Mouse (Mus musculus): ENCODE results near the gene Rhbdd1. TPM values are rescaled to one million over a fixed set of nuclear protein-coding genes. Genes with fewer than 3 reads are reported as not detected.

Gene Rhbdd1
- polyA plus RNA-seq, 1 experiment, result 10.7 TPM

GRCm38 (mm10) chr1:82283901-82284301 is 32.4 kb upstream of the Rhbdd1 start:
- Histone ChIP-seq H3K27me3 (ENCODE audit: control insufficient read depth, insufficient read depth, low read length) (no peaks in the 10 kb centered on the region), H3K27ac (ENCODE audit: insufficient read depth, low read length) (peak overlapping the region; percentile 90), H3K4me1 (ENCODE audit: control insufficient read depth, insufficient read depth, low read length) (peaks cover 24% of the 10 kb centered on the region), H3K4me3 (replicated peaks; ENCODE audit: insufficient read depth, low read depth, low read length) (peak overlapping the region; percentile 87)
- peak; percentile 46 to 48 for DNase-seq
- WGBS, result 14% methylated on average over 1 of the region's 1 CpGs
- TF ChIP-seq POLR2A (IDR thresholded peaks at IDR 0.05; ENCODE audit: borderline replicate concordance, insufficient read depth, low read length) (no peak), CTCF (IDR thresholded peaks at IDR 0.05; ENCODE audit: borderline replicate concordance, insufficient read depth, low read depth, low read length) (no peak)

- TF ChIP-seq CTCF (IDR thresholded peaks at IDR 0.05; ENCODE audit: borderline replicate concordance, insufficient read depth, low read depth, low read length) (no peak), POLR2A (IDR thresholded peaks at IDR 0.05; ENCODE audit: borderline replicate concordance, insufficient read depth, low read length) (no peak)
- Histone ChIP-seq H3K4me1 (ENCODE audit: control insufficient read depth, insufficient read depth, low read length) (peaks cover 29% of the 10 kb centered on the region), H3K4me3 (replicated peaks; ENCODE audit: insufficient read depth, low read depth, low read length) (peak overlapping the region; percentile 87), H3K27ac (ENCODE audit: insufficient read depth, low read length) (peak overlapping the region; percentile 90; the same call in 1 of the 2 replicates), H3K27me3 (ENCODE audit: control insufficient read depth, insufficient read depth, low read length) (no peaks in the 10 kb centered on the region)
- no peak for DNase-seq
- 24% methylated on average over 4 of the region's 4 CpGs for WGBS
Measured at GRCm38 (mm10) chr1:82284403-82284802, 31.8 kb upstream of the Rhbdd1 start.

- peak overlapping the region; percentile 44 for H3K4me3 ChIP-seq (replicated peaks; ENCODE audit: insufficient read depth, low read depth, low read length)
- no peak overlapping the region for H3K27ac ChIP-seq (ENCODE audit: insufficient read depth, low read length)
- TF ChIP-seq POLR2A (IDR thresholded peaks at IDR 0.05; ENCODE audit: borderline replicate concordance, insufficient read depth, low read length), result no peak
- TF ChIP-seq CTCF (IDR thresholded peaks at IDR 0.05; ENCODE audit: borderline replicate concordance, insufficient read depth, low read depth, low read length), result no peak
- no peaks in the 10 kb centered on the region for H3K27me3 ChIP-seq (ENCODE audit: control insufficient read depth, insufficient read depth, low read length)
- peaks cover 29% of the 10 kb centered on the region for H3K4me1 ChIP-seq (ENCODE audit: control insufficient read depth, insufficient read depth, low read length)
- DNase-seq, result no peak
- WGBS, result 29% methylated on average over 5 of the region's 5 CpGs
Measured at GRCm38 (mm10) chr1:82285461-82286189, 30.6 kb upstream of the Rhbdd1 start.

- Histone ChIP-seq H3K27me3 (ENCODE audit: control insufficient read depth, insufficient read depth, low read length) (no peaks in the 10 kb centered on the region), H3K4me1 (ENCODE audit: control insufficient read depth, insufficient read depth, low read length) (peaks cover 29% of the 10 kb centered on the region), H3K27ac (ENCODE audit: insufficient read depth, low read length) (peak overlapping the region; percentile 12; the same call in 1 of the 2 replicates), H3K4me3 (replicated peaks; ENCODE audit: insufficient read depth, low read depth, low read length) (peak overlapping the region; percentile 63)
- peak in 1 of 2 experiments; percentile 14 for DNase-seq
- TF ChIP-seq POLR2A (IDR thresholded peaks at IDR 0.05; ENCODE audit: borderline replicate concordance, insufficient read depth, low read length) (no peak), CTCF (IDR thresholded peaks at IDR 0.05; ENCODE audit: borderline replicate concordance, insufficient read depth, low read depth, low read length) (no peak)
- 13% methylated on average over 15 of the region's 15 CpGs for WGBS
Measured at GRCm38 (mm10) chr1:82286190-82287051, 29.8 kb upstream of the Rhbdd1 start.

- TF ChIP-seq POLR2A (IDR thresholded peaks at IDR 0.05; ENCODE audit: borderline replicate concordance, insufficient read depth, low read length) (no peak), CTCF (IDR thresholded peaks at IDR 0.05; ENCODE audit: borderline replicate concordance, insufficient read depth, low read depth, low read length) (no peak)
- Histone ChIP-seq H3K27me3 (ENCODE audit: control insufficient read depth, insufficient read depth, low read length) (no peaks in the 10 kb centered on the region), H3K4me3 (replicated peaks; ENCODE audit: insufficient read depth, low read depth, low read length) (peak overlapping the region; percentile 63), H3K4me1 (ENCODE audit: control insufficient read depth, insufficient read depth, low read length) (peaks cover 29% of the 10 kb centered on the region), H3K27ac (ENCODE audit: insufficient read depth, low read length) (peak overlapping the region; percentile 12; the same call in 1 of the 2 replicates)
- WGBS, result 25% methylated on average over 22 of the region's 22 CpGs
- peak; percentile 36 to 59 for DNase-seq
Measured at GRCm38 (mm10) chr1:82287052-82287775, 29.0 kb upstream of the Rhbdd1 start.

GRCm38 (mm10) chr1:82287776-82288325 is 28.4 kb upstream of the Rhbdd1 start:
- no peak for TF ChIP-seq POLR2A (IDR thresholded peaks at IDR 0.05; ENCODE audit: borderline replicate concordance, insufficient read depth, low read length)
- no peak for TF ChIP-seq CTCF (IDR thresholded peaks at IDR 0.05; ENCODE audit: borderline replicate concordance, insufficient read depth, low read depth, low read length)
- WGBS, result 59% methylated on average over 16 of the region's 16 CpGs
- no peaks in the 10 kb centered on the region for H3K27me3 ChIP-seq (ENCODE audit: control insufficient read depth, insufficient read depth, low read length)
- H3K4me1 ChIP-seq (ENCODE audit: control insufficient read depth, insufficient read depth, low read length), result peaks cover 29% of the 10 kb centered on the region
- peak; percentile 16 to 45 for DNase-seq
- peak overlapping the region; percentile 63 for H3K4me3 ChIP-seq (replicated peaks; ENCODE audit: insufficient read depth, low read depth, low read length)
- no peak overlapping the region for H3K27ac ChIP-seq (ENCODE audit: insufficient read depth, low read length)

GRCm38 (mm10) chr1:82288421-82288990 is 27.7 kb upstream of the Rhbdd1 start:
- peak overlapping the region; percentile 21 for H3K4me3 ChIP-seq (replicated peaks; ENCODE audit: insufficient read depth, low read depth, low read length)
- peak; percentile 39 to 48 for DNase-seq
- TF ChIP-seq CTCF (IDR thresholded peaks at IDR 0.05; ENCODE audit: borderline replicate concordance, insufficient read depth, low read depth, low read length) (0 out of 2 replicates have a peak, but pooled peaks have one; percentile 4), POLR2A (IDR thresholded peaks at IDR 0.05; ENCODE audit: borderline replicate concordance, insufficient read depth, low read length) (no peak)

More at GRCm38 (mm10) chr1:82288421-82288990, 27.7 kb upstream of the Rhbdd1 start:
- 44% methylated on average over 18 of the region's 18 CpGs for WGBS
- Histone ChIP-seq H3K4me1 (ENCODE audit: control insufficient read depth, insufficient read depth, low read length) (peaks cover 29% of the 10 kb centered on the region), H3K27me3 (ENCODE audit: control insufficient read depth, insufficient read depth, low read length) (no peaks in the 10 kb centered on the region), H3K27ac (ENCODE audit: insufficient read depth, low read length) (no peak overlapping the region)
